Mouse (Mus musculus): Measurements from ENCODE around the gene Gm3020. TPM values are rescaled to one million over a fixed set of nuclear protein-coding genes. Genes with fewer than 3 reads are reported as not detected.
"Not testable (repeated sequence)": the region's sequence is repeated elsewhere in the genome, so short reads cannot be mapped to it uniquely, and the experiment has no call there.

The Gm3020 gene
- 7.4 and 8.2 TPM in 2 replicates for polyA plus RNA-seq (2016; fragmentation: Nextera tagmentation; extraction: Ambion mirVana)

GRCm38 (mm10) chr14:3651730-3652129 lies at the start of gene Gm3020:
Gene Gm3020, plus strand, starts transcription at chr14:3652030.
- not testable (repeated sequence) for ATAC-seq (ENCODE audit: insufficient number of reproducible peaks, low FRiP score); H3K36me3 ChIP-seq; H3K9ac ChIP-seq; H3K9me3 ChIP-seq (replicated peaks); H3K27me3 ChIP-seq (replicated peaks); H3K4me2 ChIP-seq; H3K27ac ChIP-seq (ENCODE audit: poor library complexity, severe bottlenecking); H3K4me3 ChIP-seq; H3K4me1 ChIP-seq (replicated peaks)
- no CpG with 5 or more reads among the region's 32 CpGs for WGBS

- not testable (repeated sequence) for H3K27ac ChIP-seq (ENCODE audit: poor library complexity, severe bottlenecking); H3K36me3 ChIP-seq; H3K9ac ChIP-seq; H3K9me3 ChIP-seq (replicated peaks); H3K4me3 ChIP-seq; H3K4me2 ChIP-seq; H3K4me1 ChIP-seq (replicated peaks); H3K27me3 ChIP-seq (replicated peaks); ATAC-seq (ENCODE audit: insufficient number of reproducible peaks, low FRiP score)
- WGBS, result no CpG with 5 or more reads among the region's 2 CpGs
Measured at GRCm38 (mm10) chr14:3634212-3634611, 17.6 kb upstream of the Gm3020 start, which contains the start of gene Gm3012. Gene Gm3012, plus strand, starts transcription at chr14:3634512.

- no CpG with 5 or more reads among the region's 3 CpGs for WGBS
- ATAC-seq (ENCODE audit: insufficient number of reproducible peaks, low FRiP score); H3K4me1 ChIP-seq (replicated peaks); H3K36me3 ChIP-seq; H3K27me3 ChIP-seq (replicated peaks); H3K9me3 ChIP-seq (replicated peaks); H3K9ac ChIP-seq; H3K27ac ChIP-seq (ENCODE audit: poor library complexity, severe bottlenecking); H3K4me2 ChIP-seq; H3K4me3 ChIP-seq: not testable (repeated sequence)
Measured at GRCm38 (mm10) chr14:3688483-3688882, 36.7 kb downstream of the Gm3020 start, which contains the start of gene Gm3043. Gene Gm3043, plus strand, starts transcription at chr14:3688783.

Other genes with a start within 250 kb of the Gm3020 start
- gene Gm10409, start 239.4 kb upstream of the Gm3020 start, polyA plus RNA-seq (2016; fragmentation: Nextera tagmentation; extraction: Ambion mirVana), result 7.4 and 8.2 TPM in 2 replicates
- gene Gm3005, start 223.9 kb upstream of the Gm3020 start, polyA plus RNA-seq (2016; fragmentation: Nextera tagmentation; extraction: Ambion mirVana), result 11.9 and 13.2 TPM in 2 replicates
- not detected in 2 replicates for gene Gm10408, start 202.7 kb upstream of the Gm3020 start, polyA plus RNA-seq (2016; fragmentation: Nextera tagmentation; extraction: Ambion mirVana)
- gene Gm3012, start 17.5 kb upstream of the Gm3020 start, polyA plus RNA-seq (2016; fragmentation: Nextera tagmentation; extraction: Ambion mirVana), result not detected in 2 replicates
- gene Gm3043, start 36.8 kb downstream of the Gm3020 start, polyA plus RNA-seq (2016; fragmentation: Nextera tagmentation; extraction: Ambion mirVana), result not detected in 2 replicates
- 3.6 and 4.1 TPM in 2 replicates for gene Gm3002, start 158.0 kb downstream of the Gm3020 start, polyA plus RNA-seq (2016; fragmentation: Nextera tagmentation; extraction: Ambion mirVana)
- not detected in 2 replicates for gene Gm3033, start 194.2 kb downstream of the Gm3020 start, polyA plus RNA-seq (2016; fragmentation: Nextera tagmentation; extraction: Ambion mirVana)
- 0.54 TPM in 1 of 2 replicates, not detected in the other for gene Gm2916, start 232.1 kb downstream of the Gm3020 start, polyA plus RNA-seq (2016; fragmentation: Nextera tagmentation; extraction: Ambion mirVana)